Mouse (Mus musculus) forebrain, embryonic 10.5 days (tissue): ENCODE results near the gene Atf1. TPM values are rescaled to one million over a fixed set of nuclear protein-coding genes. Genes with fewer than 3 reads are reported as not detected.

ENCODE experiments used
- DNase-seq: peaks from one replicate; pipeline ENCODE4 v3.0.0-alpha.2; 2017; ENCODE audit warnings: low spot score; ENCODE audit errors: extremely low spot score
- H3K27ac ChIP-seq: fragments of 300-500 bp; sonication (generic); 2 replicates; pipeline ENCODE4 v1.5.1; 2016; ENCODE audit warnings: mild to moderate bottlenecking
- H3K27me3 ChIP-seq: fragments of 300-500 bp; sonication (generic); 2 replicates; pipeline ENCODE4 v1.6.1; 2016; ENCODE audit warnings: mild to moderate bottlenecking; ENCODE audit not compliant: poor library complexity, severe bottlenecking
- H3K36me3 ChIP-seq: fragments of 300-500 bp; sonication (generic); replicated peaks from 2 replicates; pipeline ENCODE4 v1.6.1; 2016; ENCODE audit warnings: mild to moderate bottlenecking, moderate library complexity
- H3K4me1 ChIP-seq: fragments of 300-500 bp; sonication (generic); 2 replicates; pipeline ENCODE4 v1.6.1; 2016
- H3K4me3 ChIP-seq: fragments of 300-500 bp; sonication (generic); 2 replicates; pipeline ENCODE4 v1.5.1; 2016; ENCODE audit warnings: mild to moderate bottlenecking, moderate library complexity
- H3K9me3 ChIP-seq: fragments of 300-500 bp; sonication (generic); 2 replicates; pipeline ENCODE4 v1.6.1; 2016; ENCODE audit warnings: mild to moderate bottlenecking, moderate library complexity
- whole genome bisulfite sequencing: fragments of 180-500 bp; shearing (Covaris S2); methylation state at CpG from one replicate; pipeline ENCODE4 v1.1.7; 2016; 5-methylcytosine and 5-hydroxymethylcytosine counted together
- polyA plus RNA-seq: library from polyadenylated mRNA; unstranded; fragments of >200 nt; fragmentation: Nextera tagmentation; extraction: Ambion mirVana; gene quantifications from 2 replicates; pipeline ENCODE4 v1.2.1, GENCODE M21; 2016

Gene Atf1
- polyA plus RNA-seq, 1 experiment from 2014 or later = 41.4 TPM

DNA sequence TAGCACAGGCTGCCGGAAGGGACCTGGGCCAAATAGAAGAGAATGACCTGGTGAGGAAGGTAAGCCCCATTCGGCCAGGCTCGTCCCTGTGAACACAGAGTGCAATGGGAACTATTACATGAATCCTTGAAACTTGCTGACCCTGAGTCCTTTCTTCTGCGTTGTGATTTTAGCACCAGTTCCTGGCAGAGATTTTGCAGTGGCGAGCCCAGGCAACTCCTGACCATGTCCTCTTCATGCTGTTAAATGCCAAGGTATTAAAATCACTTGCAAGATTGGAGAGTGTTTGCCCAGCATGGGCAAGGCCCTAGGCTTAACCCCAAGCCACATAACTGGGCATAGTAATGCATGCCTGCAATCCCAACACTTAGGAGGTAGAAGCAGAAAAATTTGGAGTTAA lies 37.5 kb upstream of the Atf1 start:
- no peak for DNase-seq
- Histone ChIP-seq H3K27ac (no peak overlapping the region), H3K27me3 (no peaks in the 10 kb centered on the region), H3K4me3 (no peak overlapping the region), H3K36me3 (peaks cover 99% of the 10 kb centered on the region), H3K4me1 (no peaks in the 10 kb centered on the region), H3K9me3 (no peaks in the 10 kb centered on the region)
- WGBS = 94% methylated on average over 5 of the region's 5 CpGs

DNA sequence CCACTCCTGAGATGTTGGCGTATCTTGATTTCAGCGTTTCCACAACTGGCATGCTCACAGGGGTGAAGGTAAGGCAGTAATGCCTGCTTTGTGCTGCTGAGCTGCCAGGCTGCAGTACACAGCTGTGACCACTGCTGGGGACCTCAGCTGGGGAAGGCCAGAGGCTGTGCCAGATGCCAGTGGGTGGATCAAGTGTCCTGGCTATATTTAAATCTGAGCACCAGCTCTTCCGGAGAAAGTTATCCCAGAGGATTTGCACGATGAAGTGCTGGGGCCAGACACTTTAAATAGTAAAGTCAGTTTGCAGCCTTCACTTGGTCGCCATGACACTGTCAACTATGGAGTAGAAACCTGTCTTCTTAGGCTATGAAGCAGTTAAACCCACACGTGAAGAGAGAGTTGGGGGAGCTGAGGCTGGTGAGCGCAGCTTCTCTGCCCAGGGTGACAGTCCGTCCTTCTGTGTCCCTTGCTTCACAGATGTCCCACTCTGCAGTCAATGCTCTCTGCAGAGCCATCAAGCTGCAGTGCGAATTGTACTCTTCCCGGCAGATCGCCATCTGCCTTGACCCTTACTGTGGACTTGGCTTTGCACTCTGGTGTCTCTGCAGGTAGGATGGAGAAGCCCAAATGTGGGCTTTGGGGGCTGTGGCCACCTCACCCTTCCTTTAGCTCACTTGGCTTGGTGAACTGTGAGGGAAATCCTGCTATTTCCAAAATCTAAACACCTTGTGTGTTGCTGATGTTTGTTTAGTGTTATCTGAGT lies 28.5 kb upstream of the Atf1 start:
- Histone ChIP-seq H3K4me1 (no peaks in the 10 kb centered on the region), H3K27me3 (no peaks in the 10 kb centered on the region), H3K9me3 (no peaks in the 10 kb centered on the region), H3K36me3 (peaks cover 92% of the 10 kb centered on the region), H3K27ac (no peak overlapping the region), H3K4me3 (no peak overlapping the region)
- 90% methylated on average over 11 of the region's 11 CpGs for WGBS
- DNase-seq = no peak

DNA sequence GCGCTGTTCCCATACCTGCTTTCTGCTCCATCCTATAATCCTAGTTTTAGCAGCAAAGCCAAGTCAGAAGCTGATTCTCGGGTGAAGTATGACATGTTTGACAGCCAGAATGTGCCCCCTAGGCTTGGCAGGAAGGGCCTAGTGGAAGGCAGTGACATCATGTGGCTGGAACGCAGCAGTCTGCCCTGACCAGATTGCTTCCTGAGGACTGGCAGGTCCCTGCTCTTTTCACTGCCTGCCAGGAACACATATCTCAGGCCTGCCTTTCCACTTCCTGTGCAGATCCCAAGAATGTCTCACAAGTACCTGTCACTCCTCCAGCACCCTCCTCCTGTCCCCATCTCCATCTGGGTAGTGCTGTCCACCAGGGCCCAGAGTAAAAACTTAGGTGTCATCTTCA lies 27.8 kb upstream of the Atf1 start:
- DNase-seq = no peak
- 86% methylated on average over 3 of the region's 3 CpGs for WGBS
- Histone ChIP-seq H3K4me3 (no peak overlapping the region), H3K9me3 (no peaks in the 10 kb centered on the region), H3K4me1 (no peaks in the 10 kb centered on the region), H3K27ac (no peak overlapping the region), H3K27me3 (no peaks in the 10 kb centered on the region), H3K36me3 (peaks cover 91% of the 10 kb centered on the region)

DNA sequence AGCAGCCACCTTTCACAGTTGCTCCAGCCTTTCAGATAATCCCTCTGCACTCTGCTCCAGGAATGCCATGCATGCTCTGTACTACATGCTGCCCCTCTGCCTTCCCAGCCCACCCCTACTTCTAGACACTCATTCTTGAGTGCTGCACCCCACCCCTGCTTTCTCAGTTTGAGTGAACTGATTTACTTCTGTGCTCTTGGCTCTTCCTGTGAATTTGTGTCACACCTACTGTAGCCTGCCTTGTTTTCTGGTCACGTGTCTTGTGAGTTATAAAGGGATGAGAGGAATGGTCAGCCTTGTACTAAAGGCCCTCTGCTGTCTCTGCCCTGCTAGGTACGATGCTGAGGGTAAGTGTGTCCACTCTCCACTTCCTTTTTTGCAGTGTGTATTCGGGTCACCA lies 25.8 kb upstream of the Atf1 start:
- WGBS = 92% methylated on average over 3 of the region's 3 CpGs
- H3K9me3 ChIP-seq = no peaks in the 10 kb centered on the region
- H3K4me1 ChIP-seq = no peaks in the 10 kb centered on the region
- no peak for DNase-seq
- peaks cover 93% of the 10 kb centered on the region for H3K36me3 ChIP-seq
- no peak overlapping the region for H3K4me3 ChIP-seq
- no peak overlapping the region for H3K27ac ChIP-seq
- no peaks in the 10 kb centered on the region for H3K27me3 ChIP-seq

DNA sequence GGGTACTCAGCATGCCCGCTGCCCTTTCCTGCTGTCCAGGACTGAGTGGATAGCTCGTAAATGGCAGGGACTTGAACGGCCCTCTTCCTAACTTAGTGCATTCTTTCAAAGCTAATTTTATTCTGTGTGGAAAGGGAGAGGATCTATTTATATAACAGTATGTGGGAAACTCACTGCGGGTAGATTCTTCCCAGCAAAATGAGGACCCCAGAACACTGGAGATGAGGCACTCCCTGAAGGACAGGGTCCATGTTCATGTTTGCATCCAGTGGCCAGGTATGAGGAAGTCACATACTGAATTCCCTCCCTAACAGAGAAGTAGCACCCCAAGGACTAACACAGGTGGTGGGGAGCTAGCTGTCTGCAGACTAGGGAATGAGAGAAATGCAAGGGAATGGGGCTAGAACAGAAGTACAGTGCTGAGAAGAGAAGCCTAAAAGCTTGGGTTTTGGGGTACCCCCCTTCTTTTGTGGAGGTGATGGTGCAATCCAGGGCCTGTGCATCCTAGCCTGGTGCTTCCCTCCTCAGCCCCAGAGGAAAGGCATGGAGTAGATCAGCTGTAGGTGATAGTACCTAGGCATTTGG lies 25.1 kb upstream of the Atf1 start:
- H3K27me3 ChIP-seq = no peaks in the 10 kb centered on the region
- no peaks in the 10 kb centered on the region for H3K9me3 ChIP-seq
- H3K4me1 ChIP-seq = no peaks in the 10 kb centered on the region
- H3K4me3 ChIP-seq = no peak overlapping the region
- WGBS = 89% methylated on average over 4 of the region's 4 CpGs
- H3K27ac ChIP-seq = no peak overlapping the region
- DNase-seq = no peak
- peaks cover 93% of the 10 kb centered on the region for H3K36me3 ChIP-seq

DNA sequence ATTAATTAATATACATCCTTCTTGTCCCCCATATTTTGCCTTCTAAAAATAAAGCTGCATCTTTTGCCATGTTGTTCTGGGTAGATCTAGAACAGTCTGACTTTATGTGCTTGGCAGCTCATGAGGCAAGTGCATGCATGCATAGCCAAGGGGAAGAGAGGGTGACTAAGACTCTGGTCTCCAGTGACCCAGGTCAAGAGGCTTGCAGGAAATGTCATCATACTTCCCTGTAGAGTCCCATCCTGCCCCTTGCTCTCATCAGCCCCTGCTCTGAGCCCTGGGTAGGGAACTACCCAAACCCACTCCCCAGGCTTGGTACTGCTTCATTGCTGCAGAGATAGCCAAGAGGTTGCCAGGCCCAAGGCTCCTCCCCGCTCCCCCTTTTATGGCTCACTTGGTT lies 23.0 kb upstream of the Atf1 start:
- Histone ChIP-seq H3K27ac (no peak overlapping the region), H3K4me3 (no peak overlapping the region), H3K9me3 (no peaks in the 10 kb centered on the region), H3K4me1 (no peaks in the 10 kb centered on the region), H3K27me3 (no peaks in the 10 kb centered on the region), H3K36me3 (peaks cover 91% of the 10 kb centered on the region)
- no peak for DNase-seq
- WGBS = 97% methylated on average over 1 of the region's 1 CpGs

DNA sequence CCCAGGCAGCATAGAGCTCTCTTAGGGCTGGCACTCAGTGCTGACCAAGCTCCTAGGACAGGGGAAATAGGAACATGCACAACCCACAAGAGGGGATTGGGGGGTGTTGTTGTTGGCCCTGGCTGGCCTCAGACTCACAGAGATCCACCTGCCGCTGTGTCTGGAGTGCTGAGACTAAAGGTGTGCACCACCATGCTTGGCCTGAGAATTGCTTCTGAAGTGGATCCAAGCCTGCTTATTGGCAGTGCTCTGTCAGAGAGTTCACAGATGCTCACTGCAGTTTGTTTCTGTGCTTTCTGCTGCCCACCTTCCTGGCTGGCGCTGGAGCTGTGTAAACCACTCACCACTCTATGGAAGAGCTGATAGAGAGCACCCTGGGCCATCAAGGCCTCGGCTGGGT lies 17.6 kb upstream of the Atf1 start:
- H3K36me3 ChIP-seq = peaks cover 97% of the 10 kb centered on the region
- H3K27me3 ChIP-seq = no peaks in the 10 kb centered on the region
- WGBS = 95% methylated on average over 3 of the region's 3 CpGs
- H3K4me3 ChIP-seq = no peak overlapping the region
- H3K9me3 ChIP-seq = no peaks in the 10 kb centered on the region
- no peak for DNase-seq
- H3K4me1 ChIP-seq = no peaks in the 10 kb centered on the region
- H3K27ac ChIP-seq = no peak overlapping the region

DNA sequence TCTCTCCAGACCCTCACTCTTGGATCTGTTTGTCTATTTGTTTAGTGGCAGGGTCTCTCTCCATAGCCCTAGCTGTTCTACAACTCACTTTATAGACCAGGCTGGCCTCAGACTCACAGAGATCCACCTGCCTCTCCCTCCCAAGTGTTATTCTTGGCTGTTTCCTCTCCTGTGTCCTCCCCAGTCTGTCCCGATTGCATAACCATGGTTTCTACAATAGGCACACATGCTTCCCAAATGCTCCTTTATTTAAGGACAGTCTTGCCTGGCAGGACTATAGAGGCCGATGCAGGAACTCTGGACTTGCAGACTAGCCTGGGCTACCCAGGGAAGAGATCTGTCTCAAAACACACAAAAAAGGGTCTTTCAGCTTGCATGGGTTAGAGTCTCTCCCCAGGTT lies 14.3 kb upstream of the Atf1 start:
- no peaks in the 10 kb centered on the region for H3K27me3 ChIP-seq
- peaks cover 92% of the 10 kb centered on the region for H3K36me3 ChIP-seq
- WGBS = 88% methylated on average over 2 of the region's 2 CpGs
- no peaks in the 10 kb centered on the region for H3K4me1 ChIP-seq
- H3K4me3 ChIP-seq = no peak overlapping the region
- H3K9me3 ChIP-seq = no peaks in the 10 kb centered on the region
- no peak overlapping the region for H3K27ac ChIP-seq
- DNase-seq = no peak

DNA sequence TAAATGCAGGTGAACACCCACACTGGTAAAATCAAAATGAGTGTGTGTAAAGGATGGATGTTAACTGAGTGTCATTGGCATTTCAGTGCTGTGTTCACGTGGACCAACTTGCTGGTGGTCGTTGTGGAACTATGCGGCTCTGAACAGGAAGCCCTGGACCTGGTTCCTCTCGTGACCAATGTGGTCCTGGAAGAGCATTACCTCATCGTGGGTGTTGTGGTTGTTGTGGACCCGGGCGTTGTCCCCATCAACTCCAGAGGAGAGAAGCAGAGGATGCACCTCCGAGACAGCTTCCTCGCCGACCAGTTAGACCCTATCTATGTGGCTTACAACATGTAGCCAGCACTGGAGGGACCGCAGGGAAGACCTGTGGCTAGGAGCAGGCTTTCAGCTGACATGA lies 12.5 kb upstream of the Atf1 start:
- Histone ChIP-seq H3K27ac (no peak overlapping the region), H3K4me3 (no peak overlapping the region), H3K4me1 (no peaks in the 10 kb centered on the region), H3K9me3 (no peaks in the 10 kb centered on the region), H3K27me3 (no peaks in the 10 kb centered on the region), H3K36me3 (peaks cover 80% of the 10 kb centered on the region)
- 94% methylated on average over 11 of the region's 11 CpGs for WGBS
- DNase-seq = no peak

DNA sequence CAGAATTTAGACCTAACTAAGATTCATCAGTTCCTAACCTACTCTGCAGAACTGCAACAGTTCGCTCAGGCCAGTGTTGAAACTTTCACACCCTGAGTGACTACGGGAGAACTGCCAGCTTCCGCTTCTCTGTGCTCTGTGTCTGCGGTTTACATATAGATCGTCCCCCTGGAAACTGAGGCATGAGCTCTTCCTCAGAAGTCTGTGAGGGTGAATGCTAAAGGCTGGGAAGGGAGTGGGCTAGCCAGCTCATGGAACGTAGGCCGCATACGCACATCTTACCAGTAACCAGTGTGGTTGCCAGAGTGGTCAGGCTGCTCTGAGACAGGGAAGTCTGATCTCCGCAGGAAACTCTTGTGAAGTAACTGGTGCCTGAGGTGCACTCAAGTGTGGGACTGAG lies 11.4 kb upstream of the Atf1 start:
- Histone ChIP-seq H3K27ac (no peak overlapping the region), H3K4me3 (no peak overlapping the region), H3K36me3 (peaks cover 69% of the 10 kb centered on the region), H3K9me3 (no peaks in the 10 kb centered on the region), H3K4me1 (no peaks in the 10 kb centered on the region), H3K27me3 (no peaks in the 10 kb centered on the region)
- 94% methylated on average over 9 of the region's 9 CpGs for WGBS
- DNase-seq = no peak

DNA sequence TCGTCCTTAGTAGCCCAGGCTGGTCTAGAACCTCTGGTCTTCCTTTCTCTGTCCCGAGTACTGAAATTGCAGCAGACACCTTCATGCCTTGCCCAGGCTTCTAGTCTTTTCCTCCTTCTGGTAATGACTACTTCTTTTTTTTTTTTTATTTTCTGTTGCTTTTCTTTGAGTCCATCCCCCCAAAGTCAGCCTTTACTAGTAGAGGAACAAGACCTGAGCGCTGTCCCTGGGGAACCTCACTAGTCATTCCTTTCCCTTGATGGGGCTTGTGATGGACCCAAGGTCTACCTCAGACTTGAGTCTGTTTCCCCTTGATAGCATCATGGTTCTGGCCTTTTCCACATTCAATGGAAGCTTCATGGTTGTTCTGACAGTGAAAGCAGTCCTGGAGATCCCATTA lies 9.6 kb upstream of the Atf1 start:
- H3K4me1 ChIP-seq = no peaks in the 10 kb centered on the region
- DNase-seq = no peak
- no peak overlapping the region for H3K27ac ChIP-seq
- H3K27me3 ChIP-seq = no peaks in the 10 kb centered on the region
- no peak overlapping the region for H3K4me3 ChIP-seq
- WGBS = 93% methylated on average over 3 of the region's 3 CpGs
- peaks cover 56% of the 10 kb centered on the region for H3K36me3 ChIP-seq
- peaks cover 12% of the 10 kb centered on the region for H3K9me3 ChIP-seq

DNA sequence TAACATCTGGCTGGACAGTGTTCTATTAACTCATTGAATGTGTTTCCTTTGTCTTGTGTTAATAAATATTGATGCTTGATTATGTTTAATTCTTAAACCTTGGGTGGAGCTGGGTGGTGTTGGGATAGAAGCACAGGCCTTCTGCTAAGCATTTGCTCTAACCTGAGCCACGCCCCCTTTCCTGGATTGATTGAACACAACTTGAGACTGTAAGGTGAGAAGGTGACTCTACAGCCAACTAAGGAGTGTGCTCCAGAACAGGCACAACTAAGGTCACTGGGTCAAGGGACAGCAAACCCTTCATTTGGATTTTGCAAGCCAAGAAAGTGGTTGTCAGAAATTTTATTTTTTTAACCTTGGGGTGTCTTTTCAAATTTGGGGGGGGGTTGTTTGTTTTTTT lies 8.2 kb upstream of the Atf1 start:
- Histone ChIP-seq H3K4me1 (no peaks in the 10 kb centered on the region), H3K27me3 (no peaks in the 10 kb centered on the region), H3K27ac (no peak overlapping the region), H3K9me3 (peaks cover 22% of the 10 kb centered on the region), H3K4me3 (no peak overlapping the region), H3K36me3 (peaks cover 57% of the 10 kb centered on the region)
- 87% methylated on average over 1 of the region's 1 CpGs for WGBS
- DNase-seq = no peak

DNA sequence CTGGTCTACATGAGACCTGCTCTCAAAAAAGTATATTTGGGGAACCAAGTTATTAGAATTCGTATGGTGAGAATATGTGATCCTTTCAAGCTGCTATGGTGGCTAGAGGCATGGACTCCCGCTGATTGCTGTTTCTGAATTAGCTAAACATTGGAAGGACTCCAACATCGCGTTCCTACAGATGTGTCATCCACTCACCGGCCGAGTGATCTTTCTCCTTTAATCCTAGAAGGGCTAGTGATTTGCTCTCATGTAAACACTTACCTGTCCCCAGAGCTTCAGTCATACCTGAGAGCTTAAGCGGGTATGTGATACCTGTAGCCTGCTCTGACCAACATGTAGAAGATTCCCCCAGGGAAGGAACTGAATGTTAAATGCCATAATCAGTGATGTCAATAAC lies 6.7 kb upstream of the Atf1 start:
- Histone ChIP-seq H3K4me3 (no peak overlapping the region), H3K9me3 (peaks cover 22% of the 10 kb centered on the region), H3K36me3 (peaks cover 57% of the 10 kb centered on the region), H3K4me1 (no peaks in the 10 kb centered on the region), H3K27me3 (no peaks in the 10 kb centered on the region), H3K27ac (no peak overlapping the region)
- DNase-seq = no peak
- 95% methylated on average over 7 of the region's 7 CpGs for WGBS
